Mouse (Mus musculus) retina, postnatal 7 days (tissue): Measurements from ENCODE around the gene Klhdc10.
"Not testable (repeated sequence)": the region's sequence is repeated elsewhere in the genome, so short reads cannot be mapped to it uniquely, and the experiment has no call there.

Source experiments
- DNase-seq: peaks from one replicate; pipeline ENCODE4 v3.0.0-alpha.2; 2012; ENCODE audit warnings: low read depth, low spot score

Gene Klhdc10

GRCm38 (mm10) chr6:30401308-30402015, at the start of gene Klhdc10:
Klhdc10 (plus strand) TSS chr6:30401868.
- DNase-seq, result peak; percentile 99

- DNase-seq, result no peak
These were observed 48.9 kb upstream of the Klhdc10 start for GRCm38 (mm10) chr6:30352762-30353161.

GRCm38 (mm10) chr6:30353661-30354060, 48.0 kb upstream of the Klhdc10 start:
- DNase-seq, result no peak

- no peak for DNase-seq
These were observed 46.9 kb upstream of the Klhdc10 start for GRCm38 (mm10) chr6:30354760-30355159.

- no peak for DNase-seq
These were observed 46.0 kb upstream of the Klhdc10 start for GRCm38 (mm10) chr6:30355701-30356100.

- DNase-seq, result no peak
These were observed 45.5 kb upstream of the Klhdc10 start for GRCm38 (mm10) chr6:30356161-30356560.

GRCm38 (mm10) chr6:30356680-30357079, 45.0 kb upstream of the Klhdc10 start:
- DNase-seq, result no peak

- peak; percentile 68 for DNase-seq
These were observed 44.0 kb upstream of the Klhdc10 start for GRCm38 (mm10) chr6:30357561-30358177.

GRCm38 (mm10) chr6:30359762-30360509, 41.7 kb upstream of the Klhdc10 start:
- DNase-seq, result no peak

- DNase-seq, result no peak
These were observed 37.9 kb upstream of the Klhdc10 start for GRCm38 (mm10) chr6:30363808-30364207.

- peak; percentile 17 for DNase-seq
These were observed 32.4 kb upstream of the Klhdc10 start for GRCm38 (mm10) chr6:30369291-30369690.

- DNase-seq, result no peak
These were observed 28.9 kb upstream of the Klhdc10 start for GRCm38 (mm10) chr6:30372627-30373369.

- DNase-seq, result no peak
These were observed 26.7 kb upstream of the Klhdc10 start for GRCm38 (mm10) chr6:30374731-30375510.

GRCm38 (mm10) chr6:30375791-30376190, 25.9 kb upstream of the Klhdc10 start:
- no peak for DNase-seq

- DNase-seq, result no peak
These were observed 20.6 kb upstream of the Klhdc10 start for GRCm38 (mm10) chr6:30381116-30381515.

GRCm38 (mm10) chr6:30390271-30390670, 11.4 kb upstream of the Klhdc10 start:
- DNase-seq, result not testable (repeated sequence)

- DNase-seq, result peak; percentile 57
These were observed 10.7 kb upstream of the Klhdc10 start, which contains the start of gene Zc3hc1 for GRCm38 (mm10) chr6:30390714-30391697. Zc3hc1 (minus strand) TSS chr6:30391028.

GRCm38 (mm10) chr6:30391996-30392395, 9.7 kb upstream of the Klhdc10 start:
- DNase-seq, result no peak

- no peak for DNase-seq
These were observed 1.5 kb upstream of the Klhdc10 start for GRCm38 (mm10) chr6:30400146-30400545.

- no peak for DNase-seq
These were observed 952 bp upstream of the Klhdc10 start for GRCm38 (mm10) chr6:30400716-30401115.
